Mouse (Mus musculus) frontal cortex, adult (tissue): ENCODE measurements around the gene Krcc1.
"Not testable (repeated sequence)": the region's sequence is repeated elsewhere in the genome, so short reads cannot be mapped to it uniquely, and the experiment has no call there.

ENCODE experiments used
- ATAC-seq: cut with Nextera tagmentation; 2 replicates; pipeline ENCODE4 v1.9.2; 2017; ENCODE audit warnings: mild to moderate bottlenecking, moderate library complexity, mixed read lengths; ENCODE audit not compliant: low TSS enrichment

Gene Krcc1

GRCm38 (mm10) chr6:71331491-71331890 is 60.0 kb downstream of the Krcc1 start:
- ATAC-seq, result not testable (repeated sequence)

GRCm38 (mm10) chr6:71332236-71332965 is 60.9 kb downstream of the Krcc1 start:
- ATAC-seq, result no peak

DNA sequence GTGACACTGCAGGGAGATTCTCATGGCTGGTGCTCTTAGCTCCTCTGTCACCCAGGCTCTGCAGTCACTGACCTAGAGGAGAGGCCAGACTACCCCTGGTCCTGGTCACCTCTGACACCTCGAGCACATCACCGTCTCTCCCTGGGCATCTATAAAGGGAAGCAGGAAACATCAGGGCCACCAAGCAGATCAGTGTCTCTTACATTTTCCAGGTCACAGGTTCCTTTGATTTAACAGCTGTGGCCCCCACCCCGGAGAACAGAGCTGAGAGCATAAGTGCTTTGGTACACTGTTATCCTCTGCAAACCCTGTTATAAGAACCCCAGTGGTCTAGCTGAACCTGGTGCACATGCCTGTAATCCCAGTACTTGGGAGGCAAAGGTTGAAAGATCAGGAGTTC is 61.6 kb downstream of the Krcc1 start:
- no peak for ATAC-seq

- ATAC-seq, result 0 out of 2 replicates have a peak, but pooled peaks have one; percentile 52
Measured at GRCm38 (mm10) chr6:71333578-71334273, 62.2 kb downstream of the Krcc1 start.
